Mouse (Mus musculus): ENCODE measurements at regions not wholly inside any gene's neighbourhood (a gene's known extent, or its start where the extent isn't known, plus 50 kb on each side); places are given as distances from the start of the nearest gene placed in this dataset.

- no peak overlapping the region for H3K4me3 ChIP-seq (ENCODE audit: insufficient read depth in 1 of 2, low read depth in 2 of 2, low read length in 2 of 2)
- ATAC-seq (ENCODE audit: insufficient read depth) (no peak), DNase-seq (ENCODE audit: low read depth in 3 of 3, low spot score in 3 of 3) (no peak)
- H3K4me2 ChIP-seq (ENCODE audit: low read depth), result no peak overlapping the region
- H3K9me3 ChIP-seq (ENCODE audit: control insufficient read depth, low read length), result no peaks in the 10 kb centered on the region
- WGBS (ENCODE audit: insufficient replicate concordance), result 67% methylated on average over 11 of the region's 11 CpGs
- no peak overlapping the region for H3K27ac ChIP-seq
- no peaks in the 10 kb centered on the region; a peak in 1 of 4 replicates for H3K4me1 ChIP-seq (replicated peaks; ENCODE audit: control insufficient read depth in 2 of 2, insufficient read depth in 2 of 2, low read length in 1 of 2)
- TF ChIP-seq CTCF (IDR thresholded peaks at IDR 0.05; ENCODE audit: low read depth) (no peak), EP300 (IDR thresholded peaks at IDR 0.05; ENCODE audit: low read depth) (no peak)
- H3K36me3 ChIP-seq (replicated peaks; ENCODE audit: control insufficient read depth, insufficient read depth, low read depth), result no peaks in the 10 kb centered on the region
- H3K27me3 ChIP-seq (ENCODE audit: control insufficient read depth, insufficient read depth, low read length), result peaks cover 15% of the 10 kb centered on the region
- H3K9ac ChIP-seq (replicated peaks), result no peak overlapping the region
These were observed 65.0 kb downstream of the Ccdc54 start for GRCm38 (mm10) chr16:50525934-50526366.

DNA sequence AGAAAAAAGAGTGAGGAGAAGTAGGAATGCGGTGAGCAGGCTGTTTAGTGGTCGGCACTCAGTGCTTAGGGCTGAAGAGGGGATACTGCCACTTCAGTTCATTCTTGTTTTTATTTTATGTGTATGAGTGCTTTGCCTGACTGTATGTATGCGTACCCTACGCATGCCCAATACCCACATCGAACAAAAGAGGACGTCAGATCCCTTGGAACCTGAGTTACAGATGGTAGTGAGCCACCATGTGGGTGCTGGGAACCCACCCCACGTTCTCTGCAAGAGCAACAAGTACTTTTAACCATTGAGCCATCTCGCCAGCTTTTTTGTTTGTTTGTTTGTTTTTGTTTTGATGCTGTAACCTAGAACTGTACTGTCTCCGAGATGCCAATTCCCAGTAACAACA is 65.5 kb downstream of the Ccdc54 start:
- no peaks in the 10 kb centered on the region; a peak in 1 of 4 replicates for H3K4me1 ChIP-seq (replicated peaks; ENCODE audit: control insufficient read depth in 2 of 2, insufficient read depth in 2 of 2, low read length in 1 of 2)
- no peaks in the 10 kb centered on the region for H3K9me3 ChIP-seq (ENCODE audit: control insufficient read depth, low read length)
- no peak overlapping the region for H3K27ac ChIP-seq
- no peak for DNase-seq (ENCODE audit: low read depth in 3 of 3, low spot score in 3 of 3)
- H3K4me3 ChIP-seq (ENCODE audit: insufficient read depth in 1 of 2, low read depth in 2 of 2, low read length in 2 of 2), result no peak overlapping the region
- WGBS (ENCODE audit: insufficient replicate concordance), result 80% methylated on average over 9 of the region's 9 CpGs
- peaks cover 15% of the 10 kb centered on the region for H3K27me3 ChIP-seq (ENCODE audit: control insufficient read depth, insufficient read depth, low read length)
- TF ChIP-seq EP300 (IDR thresholded peaks at IDR 0.05; ENCODE audit: low read depth) (no peak), CTCF (IDR thresholded peaks at IDR 0.05; ENCODE audit: low read depth) (no peak)
- H3K36me3 ChIP-seq (replicated peaks; ENCODE audit: control insufficient read depth, insufficient read depth, low read depth), result no peaks in the 10 kb centered on the region
- no peak for ATAC-seq (ENCODE audit: insufficient read depth)
- H3K9ac ChIP-seq (replicated peaks), result no peak overlapping the region
- H3K4me2 ChIP-seq (ENCODE audit: low read depth), result no peak overlapping the region

DNA sequence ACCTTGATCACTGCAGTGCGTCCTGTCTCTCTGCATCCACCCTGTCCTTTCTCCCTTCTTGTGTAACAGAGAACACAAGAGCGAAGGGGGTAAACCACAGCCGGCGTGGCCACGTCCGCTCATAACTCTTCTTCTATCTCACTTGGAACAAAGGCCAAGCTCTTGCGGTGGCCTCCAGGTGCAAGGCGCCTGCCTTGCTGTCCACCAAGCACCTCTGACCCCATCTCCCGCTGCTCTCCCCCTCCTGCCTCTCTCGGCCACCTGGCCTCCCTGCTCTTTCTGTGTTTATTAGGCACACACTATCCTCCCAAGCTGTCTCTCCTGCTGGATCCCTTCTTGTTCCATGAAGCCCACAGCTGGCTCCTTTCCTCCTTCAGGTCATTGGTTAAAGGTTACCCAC is 71.3 kb downstream of the Ccdc54 start:
- H3K36me3 ChIP-seq (replicated peaks; ENCODE audit: control insufficient read depth, insufficient read depth, low read depth), result no peaks in the 10 kb centered on the region
- no peaks in the 10 kb centered on the region for H3K4me1 ChIP-seq (replicated peaks; ENCODE audit: control insufficient read depth in 2 of 2, insufficient read depth in 2 of 2, low read length in 1 of 2)
- no peak for ATAC-seq (ENCODE audit: insufficient read depth)
- no peak overlapping the region for H3K4me2 ChIP-seq (ENCODE audit: low read depth)
- 56% methylated on average over 10 of the region's 10 CpGs for WGBS (ENCODE audit: insufficient replicate concordance)
- H3K27ac ChIP-seq, result no peak overlapping the region
- DNase-seq (ENCODE audit: low read depth in 3 of 3, low spot score in 3 of 3), result no peak
- H3K9ac ChIP-seq (replicated peaks), result no peak overlapping the region
- H3K27me3 ChIP-seq (ENCODE audit: control insufficient read depth, insufficient read depth, low read length), result no peaks in the 10 kb centered on the region
- TF ChIP-seq EP300 (IDR thresholded peaks at IDR 0.05; ENCODE audit: low read depth), result no peak
- no peak for TF ChIP-seq CTCF (IDR thresholded peaks at IDR 0.05; ENCODE audit: low read depth)
- no peaks in the 10 kb centered on the region for H3K9me3 ChIP-seq (ENCODE audit: control insufficient read depth, low read length)
- no peak overlapping the region for H3K4me3 ChIP-seq (ENCODE audit: insufficient read depth in 1 of 2, low read depth in 2 of 2, low read length in 2 of 2)

- Histone ChIP-seq H3K9me3 (ENCODE audit: control insufficient read depth, low read length) (no peaks in the 10 kb centered on the region), H3K9ac (replicated peaks) (no peak overlapping the region), H3K36me3 (replicated peaks; ENCODE audit: control insufficient read depth, insufficient read depth, low read depth) (no peaks in the 10 kb centered on the region), H3K27ac (no peak overlapping the region), H3K4me3 (ENCODE audit: insufficient read depth in 1 of 2, low read depth in 2 of 2, low read length in 2 of 2) (no peak overlapping the region), H3K27me3 (ENCODE audit: control insufficient read depth, insufficient read depth, low read length) (no peaks in the 10 kb centered on the region), H3K4me1 (replicated peaks; ENCODE audit: control insufficient read depth in 2 of 2, insufficient read depth in 2 of 2, low read length in 1 of 2) (no peaks in the 10 kb centered on the region), H3K4me2 (ENCODE audit: low read depth) (no peak overlapping the region)
- TF ChIP-seq CTCF (IDR thresholded peaks at IDR 0.05; ENCODE audit: low read depth) (no peak), EP300 (IDR thresholded peaks at IDR 0.05; ENCODE audit: low read depth) (no peak)
- WGBS (ENCODE audit: insufficient replicate concordance), result 47% methylated on average over 11 of the region's 11 CpGs
- ATAC-seq (ENCODE audit: insufficient read depth) (no peak), DNase-seq (ENCODE audit: low read depth in 3 of 3, low spot score in 3 of 3) (no peak)
These were observed 74.4 kb downstream of the Ccdc54 start for GRCm38 (mm10) chr16:50516579-50516978.

GRCm38 (mm10) chr16:50515039-50515438 is 75.9 kb downstream of the Ccdc54 start:
- H3K4me3 ChIP-seq (ENCODE audit: insufficient read depth in 1 of 2, low read depth in 2 of 2, low read length in 2 of 2), result no peak overlapping the region
- H3K4me2 ChIP-seq (ENCODE audit: low read depth), result no peak overlapping the region
- no peaks in the 10 kb centered on the region for H3K4me1 ChIP-seq (replicated peaks; ENCODE audit: control insufficient read depth in 2 of 2, insufficient read depth in 2 of 2, low read length in 1 of 2)
- H3K9me3 ChIP-seq (ENCODE audit: control insufficient read depth, low read length), result no peaks in the 10 kb centered on the region
- ATAC-seq (ENCODE audit: insufficient read depth), result no peak
- 73% methylated on average over 8 of the region's 8 CpGs for WGBS (ENCODE audit: insufficient replicate concordance)
- H3K9ac ChIP-seq (replicated peaks), result no peak overlapping the region
- H3K36me3 ChIP-seq (replicated peaks; ENCODE audit: control insufficient read depth, insufficient read depth, low read depth), result no peaks in the 10 kb centered on the region
- H3K27me3 ChIP-seq (ENCODE audit: control insufficient read depth, insufficient read depth, low read length), result no peaks in the 10 kb centered on the region
- no peak overlapping the region for H3K27ac ChIP-seq
- TF ChIP-seq CTCF (IDR thresholded peaks at IDR 0.05; ENCODE audit: low read depth), result no peak
- no peak for DNase-seq (ENCODE audit: low read depth in 3 of 3, low spot score in 3 of 3)

Measured in liver, embryonic 14.5 days (tissue).